Mouse (Mus musculus) left cerebral cortex, adult 11 months (tissue): ENCODE results near the gene Tstd3.
"Not testable (repeated sequence)": the region's sequence is repeated elsewhere in the genome, so short reads cannot be mapped to it uniquely, and the experiment has no call there.

Experiments
- DNase-seq: peaks from one replicate; pipeline ENCODE4 v3.0.0; 2022; ENCODE audit warnings: low spot score

The Tstd3 gene

GRCm38 (mm10) chr4:21745723-21746122, 21.3 kb downstream of the Tstd3 start:
- no peak for DNase-seq

DNA sequence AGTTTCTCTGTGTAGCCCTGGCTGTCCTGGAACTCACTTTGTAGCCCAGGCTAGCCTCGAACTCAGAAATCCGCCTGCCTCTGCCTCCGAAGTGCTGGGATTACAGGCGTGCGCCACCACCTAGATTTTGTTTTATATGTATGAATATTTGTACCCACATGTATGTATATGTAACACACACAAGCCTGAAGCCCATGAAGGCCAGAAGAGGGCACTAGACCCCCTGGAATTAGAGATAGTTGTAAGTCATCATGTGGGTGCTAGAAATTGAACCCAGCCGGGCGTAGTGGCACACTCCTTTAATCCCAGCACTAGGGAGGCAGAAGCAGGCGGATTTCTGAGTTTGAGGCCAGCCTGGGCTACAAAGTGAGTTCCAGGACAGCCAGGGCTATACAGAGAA, 22.9 kb downstream of the Tstd3 start:
- DNase-seq, result not testable (repeated sequence)

DNA sequence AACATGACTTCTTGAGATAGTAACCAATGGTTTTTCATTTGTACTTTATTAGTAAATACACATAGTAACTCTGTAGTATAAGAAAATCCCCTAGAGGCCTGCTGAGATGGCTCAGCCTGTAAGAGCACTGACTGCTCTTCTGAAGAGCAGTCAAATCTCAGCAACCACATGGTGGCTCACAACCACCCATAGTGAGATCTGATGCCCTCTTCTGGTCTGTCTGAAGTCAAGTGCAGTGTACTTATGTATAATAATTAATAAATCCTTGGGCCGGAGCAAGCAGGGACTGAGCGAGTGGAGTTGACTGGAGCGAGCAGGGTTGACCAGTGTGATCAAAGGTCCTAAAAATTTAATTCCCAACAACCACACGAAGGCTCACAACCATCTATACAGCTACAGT, 27.8 kb downstream of the Tstd3 start:
- no peak for DNase-seq

DNA sequence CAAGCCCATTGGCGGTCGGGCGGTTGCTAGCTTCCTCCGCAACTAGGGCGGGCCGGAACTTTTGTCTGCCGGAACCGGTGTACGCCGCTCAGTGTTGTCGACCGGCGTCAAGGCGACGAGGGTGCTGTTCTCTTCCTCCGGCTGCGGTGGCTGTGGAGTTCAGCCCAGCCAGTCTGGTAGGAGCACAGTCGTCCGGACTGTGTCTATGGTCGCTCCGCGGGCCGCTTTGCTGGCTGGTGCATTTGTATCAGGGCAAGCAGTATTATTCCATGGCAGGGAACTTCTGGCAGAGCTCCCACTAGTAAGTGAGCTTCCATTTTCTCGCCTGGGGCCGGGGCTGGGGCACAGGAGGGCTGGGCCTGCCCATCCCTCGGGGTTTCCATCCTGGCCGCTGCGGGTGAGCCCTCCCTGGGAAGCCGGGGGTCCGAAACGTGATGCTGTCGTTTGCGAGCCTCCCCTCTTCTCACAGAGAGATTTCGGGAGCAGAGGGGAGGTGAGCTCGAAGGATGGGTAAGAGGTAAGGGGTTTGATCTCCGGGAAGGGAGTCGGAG, 39.3 kb downstream of the Tstd3 start, which contains the start of gene Ccnc:
Gene Ccnc (plus strand): TSS at position 87 of the 551 bp plus-strand sequence.
- DNase-seq, result peak; percentile 73

DNA sequence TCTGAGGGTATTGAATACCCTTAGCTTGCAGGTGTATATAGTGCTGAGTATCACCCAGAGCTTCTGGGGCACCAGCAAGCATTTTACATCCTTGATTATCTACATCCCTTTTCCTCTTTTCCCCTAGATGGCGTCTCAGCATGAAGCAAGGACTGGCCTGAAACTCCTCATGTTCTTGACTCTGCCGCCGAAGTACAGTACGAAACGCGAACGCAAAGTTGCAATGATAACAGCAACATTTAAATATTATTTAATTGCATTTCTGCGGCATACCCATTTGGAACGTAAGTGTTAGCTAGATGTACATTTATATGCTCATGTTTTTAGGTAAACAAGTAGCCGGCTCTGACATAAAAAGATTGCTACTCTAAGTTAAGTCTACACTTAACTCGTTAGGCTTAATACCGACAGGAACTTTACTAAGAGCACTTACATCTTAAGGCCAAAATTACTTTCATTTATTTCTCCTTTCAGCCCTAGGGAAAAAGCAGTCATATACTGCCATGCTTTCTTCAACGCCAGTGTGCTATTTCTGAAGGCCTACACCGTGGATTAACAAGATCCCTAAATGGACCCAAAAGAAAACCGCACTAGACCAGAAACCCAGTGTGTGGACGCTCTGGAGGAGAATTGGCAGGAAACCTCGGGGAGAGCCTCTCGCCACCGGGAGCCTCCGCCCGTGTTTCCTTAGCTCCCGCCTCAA, 39.9 kb downstream of the Tstd3 start:
- DNase-seq, result peak; percentile 58

DNA sequence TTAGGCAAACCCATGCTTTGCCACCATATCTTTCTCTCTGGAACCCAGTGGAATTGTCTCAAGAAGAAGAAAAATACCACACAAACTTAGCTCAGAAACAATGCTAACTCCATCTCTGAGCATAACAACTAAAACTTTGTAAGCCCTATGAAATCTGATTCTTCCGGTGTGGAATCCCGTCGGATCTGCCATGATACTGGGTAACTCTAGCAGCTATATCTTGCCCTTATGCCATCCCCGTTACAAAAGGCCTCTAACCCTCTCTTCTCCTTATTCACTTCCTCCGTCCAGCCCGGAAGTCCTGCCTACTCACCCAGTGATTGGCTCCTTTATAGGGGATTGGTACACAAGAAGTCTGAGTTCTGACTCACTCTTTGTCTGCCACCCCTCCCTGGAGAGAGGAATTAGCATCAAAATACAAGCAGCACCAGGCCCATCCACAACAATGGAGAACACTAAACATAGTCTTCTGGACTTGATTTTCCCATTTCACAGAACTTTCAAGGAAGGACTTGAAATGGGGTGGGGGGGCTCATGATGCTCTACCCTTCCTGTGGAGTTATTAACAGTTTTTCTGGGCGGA, 44.2 kb downstream of the Tstd3 start:
- no peak for DNase-seq

- no peak for DNase-seq
Observed at GRCm38 (mm10) chr4:21712147-21712546, 54.9 kb downstream of the Tstd3 start.
